Mouse (Mus musculus): ENCODE data around the gene Svep1. TPM values are rescaled to one million over a fixed set of nuclear protein-coding genes. Genes with fewer than 3 reads are reported as not detected.

Gene Svep1
- total and polyA plus RNA-seq, 3 experiments, result not detected

DNA sequence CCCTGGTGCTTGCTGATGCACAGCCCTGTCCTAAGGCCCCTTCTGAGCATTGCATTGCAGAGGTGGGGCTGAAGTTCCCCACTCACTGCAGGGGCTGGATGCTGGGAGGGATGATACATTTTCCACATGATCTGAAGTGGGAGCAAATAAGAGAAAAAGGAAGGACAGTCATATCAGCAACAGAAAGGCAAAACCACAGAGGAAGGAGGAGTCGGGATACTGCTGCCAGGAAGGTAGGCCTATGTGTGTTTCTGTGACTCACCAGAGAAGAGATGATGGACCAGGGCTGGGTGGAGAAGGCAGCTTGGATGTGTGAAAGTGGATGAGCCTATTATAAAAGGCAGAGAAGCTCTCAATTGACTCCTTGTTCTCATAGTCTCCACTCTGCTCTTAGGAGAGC is 173.9 kb downstream of the Svep1 start:
- H3K4me1 ChIP-seq (ENCODE audit: control insufficient read depth in 1 of 2, insufficient read depth in 2 of 2, low read length in 2 of 2), result no peaks in the 10 kb centered on the region
- TF ChIP-seq ELF1 (IDR thresholded peaks at IDR 0.05; ENCODE audit: low read depth, low read length) (no peak), ETS1 (IDR thresholded peaks at IDR 0.05; ENCODE audit: low read depth, low read length) (no peak), MAZ (IDR thresholded peaks at IDR 0.05; ENCODE audit: low read depth, low read length) (no peak), SMC3 (IDR thresholded peaks at IDR 0.05; ENCODE audit: low read depth, low read length) (no peak), CHD1 (IDR thresholded peaks at IDR 0.05; ENCODE audit: low read depth, low read length) (no peak), POLR2AphosphoS2 (IDR thresholded peaks at IDR 0.05; ENCODE audit: low read length) (no peak), MXI1 (IDR thresholded peaks at IDR 0.05; ENCODE audit: low read depth, low read length) (no peak), ZNF384 (IDR thresholded peaks at IDR 0.05; ENCODE audit: low read depth, low read length) (no peak), NELFE (IDR thresholded peaks at IDR 0.05; ENCODE audit: low read depth, low read length) (no peak), RCOR1 (IDR thresholded peaks at IDR 0.05; ENCODE audit: low read depth, low read length) (no peak), UBTF (IDR thresholded peaks at IDR 0.05; ENCODE audit: borderline replicate concordance, insufficient read depth, low read depth, low read length) (no peak), USF2 (IDR thresholded peaks at IDR 0.05; ENCODE audit: borderline replicate concordance in 1 of 2, insufficient read depth in 1 of 2, low read depth in 1 of 2, low read length in 2 of 2) (no peak), ZKSCAN1 (IDR thresholded peaks at IDR 0.05; ENCODE audit: low read depth, low read length) (no peak), GABPA (IDR thresholded peaks at IDR 0.05; ENCODE audit: low read depth, low read length) (no peak)
- no peaks in the 10 kb centered on the region for H3K9me3 ChIP-seq (replicated peaks; ENCODE audit: insufficient read depth, low read length)

DNA sequence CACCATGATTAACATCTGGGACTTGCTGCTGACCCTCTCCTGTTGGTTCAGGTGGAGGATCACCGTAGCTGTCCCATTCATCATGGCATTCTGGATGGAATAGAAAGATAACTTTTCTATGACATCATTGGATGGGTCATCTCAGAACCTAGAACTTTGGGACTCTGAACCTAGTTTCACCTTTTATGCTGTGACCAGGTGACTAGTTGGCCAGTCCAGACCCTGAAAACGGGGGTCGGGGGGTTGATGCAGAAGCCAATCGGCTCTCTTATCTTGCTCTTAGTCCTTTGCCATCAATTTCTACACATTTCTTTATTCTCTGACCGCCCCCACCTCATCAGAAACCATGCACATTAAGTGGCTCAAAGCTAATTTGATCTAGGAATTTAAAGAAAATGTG is 197.6 kb downstream of the Svep1 start, which contains the start of gene Txndc8:
TSS of gene Txndc8 (minus strand) at position 101 of the 400 bp plus-strand sequence.
- Histone ChIP-seq H3K27ac (ENCODE audit: control insufficient read depth, low read depth, low read length) (no peak within 1 kb of the TSS), H3K9ac (ENCODE audit: control insufficient read depth, low read depth, low read length, poor library complexity, severe bottlenecking) (no peak within 1 kb of the TSS), H3K79me2 (ENCODE audit: control insufficient read depth, insufficient read depth, low read length, poor library complexity) (no peaks in the 10 kb centered on the region), H3K9me3 (replicated peaks; ENCODE audit: insufficient read depth, low read length) (no peaks in the 10 kb centered on the region), H3K36me3 (ENCODE audit: control insufficient read depth in 1 of 2, insufficient read depth in 2 of 2, low read length in 2 of 2) (no peaks in the 10 kb centered on the region), H3K4me3 (ENCODE audit: control insufficient read depth in 1 of 2, insufficient read depth in 1 of 2, low read depth in 2 of 2, low read length in 2 of 2) (no peak within 1 kb of the TSS), H3K27me3 (ENCODE audit: control insufficient read depth in 1 of 2, insufficient read depth in 2 of 2, low read length in 2 of 2) (peaks cover 0 to 1% of the 10 kb centered on the region in 2 experiments; a peak in 2 of 4 replicates), H3K4me1 (ENCODE audit: control insufficient read depth in 1 of 2, insufficient read depth in 2 of 2, low read length in 2 of 2) (no peaks in the 10 kb centered on the region)
- DNase-seq (ENCODE audit: low read depth, low spot score), result no peak
- TF ChIP-seq ZMIZ1 (IDR thresholded peaks at IDR 0.05; ENCODE audit: low read depth, low read length) (no peak), RAD21 (IDR thresholded peaks at IDR 0.05; ENCODE audit: low read depth, low read length) (no peak), CTCF (IDR thresholded peaks at IDR 0.05 in 2 of 3, conservative IDR thresholded peaks at IDR 0.05 in 1 of 3; ENCODE audit: control insufficient read depth in 1 of 3, insufficient read depth in 1 of 3, low read depth in 2 of 3, low read length in 3 of 3, poor library complexity in 1 of 3, severe bottlenecking in 1 of 3) (no peak), NELFE (IDR thresholded peaks at IDR 0.05; ENCODE audit: low read depth, low read length) (no peak), MYB (IDR thresholded peaks at IDR 0.05; ENCODE audit: low read depth, low read length) (no peak), E2F4 (IDR thresholded peaks at IDR 0.05; ENCODE audit: borderline replicate concordance, low read depth, low read length) (no peak), UBTF (IDR thresholded peaks at IDR 0.05; ENCODE audit: borderline replicate concordance, insufficient read depth, low read depth, low read length) (no peak), USF1 (IDR thresholded peaks at IDR 0.05; ENCODE audit: low read depth, low read length) (no peak), BHLHE40 (IDR thresholded peaks at IDR 0.05; ENCODE audit: borderline replicate concordance, low read depth, low read length) (no peak), GABPA (IDR thresholded peaks at IDR 0.05; ENCODE audit: low read depth, low read length) (no peak), SMC3 (IDR thresholded peaks at IDR 0.05; ENCODE audit: low read depth, low read length) (no peak), ETS1 (IDR thresholded peaks at IDR 0.05; ENCODE audit: low read depth, low read length) (no peak), ZC3H11A (IDR thresholded peaks at IDR 0.05; ENCODE audit: low read depth, low read length) (no peak), TAL1 (IDR thresholded peaks at IDR 0.05; ENCODE audit: low read length) (no peak)

More for the DNA sequence above, 173.9 kb downstream of the Svep1 start:
- Histone ChIP-seq H3K36me3 (ENCODE audit: control insufficient read depth in 1 of 2, insufficient read depth in 2 of 2, low read length in 2 of 2) (no peaks in the 10 kb centered on the region), H3K4me3 (ENCODE audit: control insufficient read depth in 1 of 2, insufficient read depth in 1 of 2, low read depth in 2 of 2, low read length in 2 of 2) (no peak overlapping the region), H3K27ac (ENCODE audit: control insufficient read depth, low read depth, low read length) (no peak overlapping the region), H3K27me3 (ENCODE audit: control insufficient read depth in 1 of 2, insufficient read depth in 2 of 2, low read length in 2 of 2) (no peaks in the 10 kb centered on the region; a peak in 1 of 4 replicates), H3K79me2 (ENCODE audit: control insufficient read depth, insufficient read depth, low read length, poor library complexity) (no peaks in the 10 kb centered on the region), H3K9ac (ENCODE audit: control insufficient read depth, low read depth, low read length, poor library complexity, severe bottlenecking) (no peak overlapping the region)
- peak; percentile 2 for DNase-seq (ENCODE audit: low read depth, low spot score)

Data from MEL (cell line).